Mouse (Mus musculus) fat pad, adult 2 months (tissue): ENCODE results near the gene Mfsd4a.

Source experiments
- DNase-seq: peaks from one replicate; pipeline ENCODE4 v3.0.0-alpha.2; 2011; ENCODE audit warnings: low read depth, low spot score; ENCODE audit errors: extremely low read depth

The Mfsd4a gene

DNA sequence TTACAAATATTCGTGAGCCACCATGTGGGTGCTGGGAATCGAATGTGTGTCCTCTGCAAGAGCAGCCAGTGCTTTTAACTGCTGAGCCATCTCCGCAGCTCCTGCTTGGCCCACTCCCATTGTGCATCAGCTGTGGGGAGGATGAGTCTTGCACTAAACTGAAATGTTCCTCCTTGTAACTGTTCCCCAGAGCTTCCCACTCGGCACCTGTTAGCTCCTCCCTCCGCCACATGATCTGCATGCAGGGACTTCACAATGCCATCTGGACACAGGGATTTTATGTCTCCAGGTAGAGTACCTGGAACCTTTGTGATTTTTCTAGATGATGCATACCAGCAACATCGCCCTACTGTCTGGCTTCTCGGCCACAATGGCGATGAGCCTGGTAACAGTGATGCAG, 1.6 kb upstream of the Mfsd4a start:
- DNase-seq, result no peak

GRCm38 (mm10) chr1:132065475-132066172, 2.2 kb downstream of the Mfsd4a start:
- no peak for DNase-seq

DNA sequence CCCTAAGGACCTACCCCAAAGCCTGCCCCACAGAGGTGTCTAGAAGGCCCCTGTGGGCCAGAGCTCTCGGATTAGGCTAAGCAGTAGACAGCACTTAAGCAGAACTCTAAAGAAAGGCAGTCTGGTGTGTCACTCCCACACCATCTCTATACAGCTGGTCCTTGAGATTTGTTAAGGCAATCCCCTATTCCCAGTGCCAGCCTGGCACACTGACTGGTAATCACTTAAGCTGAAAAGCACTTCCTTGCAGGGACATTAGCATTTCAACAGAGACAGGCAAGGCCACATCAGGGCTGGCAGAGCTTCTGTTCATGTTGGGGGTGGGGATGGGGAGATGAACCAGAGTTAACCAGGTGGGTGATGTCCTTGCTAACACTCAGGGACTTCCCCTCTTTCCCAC, 2.9 kb downstream of the Mfsd4a start:
- peak; percentile 26 for DNase-seq

DNA sequence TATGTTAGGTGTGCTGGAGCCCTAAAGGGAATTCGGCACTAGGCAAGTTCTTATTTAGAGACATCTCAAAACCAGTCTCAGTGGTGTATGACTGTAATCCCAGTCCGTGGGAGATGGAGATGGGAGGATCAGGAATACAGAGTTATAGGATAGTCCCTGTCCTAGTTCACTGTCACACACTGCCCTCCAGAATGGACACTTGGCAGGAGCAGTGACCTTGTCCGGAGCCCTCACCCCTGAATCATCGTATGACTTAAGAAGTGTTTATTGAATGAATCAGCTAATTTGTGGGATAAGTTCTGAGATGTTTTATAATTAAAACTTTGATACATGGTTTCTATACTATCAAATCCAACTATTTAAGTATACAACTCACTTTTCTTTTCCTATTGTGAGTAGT, 4.8 kb downstream of the Mfsd4a start:
- DNase-seq, result no peak

GRCm38 (mm10) chr1:132061750-132062541, 5.9 kb downstream of the Mfsd4a start:
- no peak for DNase-seq

GRCm38 (mm10) chr1:132060036-132060769, 7.7 kb downstream of the Mfsd4a start:
- DNase-seq, result no peak

- no peak for DNase-seq
Measured at GRCm38 (mm10) chr1:132058558-132058957, 9.3 kb downstream of the Mfsd4a start.

DNA sequence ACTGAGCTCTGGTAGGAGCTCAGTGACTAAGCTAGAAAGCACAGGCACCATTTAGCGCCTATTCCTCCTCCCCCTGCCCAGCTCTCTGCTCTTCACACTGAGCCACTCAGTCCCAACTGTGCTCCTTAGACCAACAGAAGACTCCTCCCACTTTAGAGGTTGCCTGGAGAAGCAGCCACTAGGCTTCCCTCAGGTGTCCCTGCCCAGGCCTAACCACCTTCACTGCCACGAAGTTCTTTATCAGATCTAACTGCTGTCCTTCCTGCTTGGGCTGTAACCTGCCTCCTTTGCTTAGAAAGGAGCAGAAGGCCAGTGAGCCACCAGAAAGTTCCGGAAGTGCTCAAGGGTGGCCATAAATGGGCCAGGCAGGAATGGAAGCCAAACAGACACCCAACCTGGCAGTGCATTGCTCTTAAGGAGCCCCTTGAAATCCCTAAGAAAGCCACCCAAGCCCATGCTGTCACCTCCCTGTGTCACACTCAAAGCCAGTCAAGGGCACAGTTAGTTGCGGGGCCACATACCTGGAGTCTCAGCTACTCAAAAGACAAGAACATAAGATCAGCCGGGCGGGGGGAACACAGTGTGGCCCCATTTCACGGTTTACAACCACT, 12.7 kb downstream of the Mfsd4a start:
- no peak for DNase-seq

DNA sequence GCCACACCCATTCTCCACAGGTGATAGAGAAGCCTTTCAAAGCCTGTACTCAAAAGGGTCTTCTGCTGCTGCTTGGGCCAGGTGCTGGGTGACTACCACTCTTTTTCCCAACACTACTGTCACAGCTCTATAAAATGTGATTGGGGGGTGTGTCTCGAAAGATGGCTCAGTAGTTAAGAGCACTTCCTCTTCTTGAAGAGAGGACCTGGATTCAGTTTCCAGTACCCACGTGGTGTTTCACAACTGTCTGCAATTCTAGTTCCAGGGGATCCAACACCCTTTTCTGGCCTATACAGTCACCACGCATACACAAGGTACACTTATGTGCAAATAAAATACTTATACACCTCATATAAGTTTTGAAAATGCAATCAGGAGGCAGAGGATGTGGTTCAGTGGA, 13.5 kb downstream of the Mfsd4a start:
- DNase-seq, result no peak

GRCm38 (mm10) chr1:132051746-132052145, 16.1 kb downstream of the Mfsd4a start:
- DNase-seq, result no peak

DNA sequence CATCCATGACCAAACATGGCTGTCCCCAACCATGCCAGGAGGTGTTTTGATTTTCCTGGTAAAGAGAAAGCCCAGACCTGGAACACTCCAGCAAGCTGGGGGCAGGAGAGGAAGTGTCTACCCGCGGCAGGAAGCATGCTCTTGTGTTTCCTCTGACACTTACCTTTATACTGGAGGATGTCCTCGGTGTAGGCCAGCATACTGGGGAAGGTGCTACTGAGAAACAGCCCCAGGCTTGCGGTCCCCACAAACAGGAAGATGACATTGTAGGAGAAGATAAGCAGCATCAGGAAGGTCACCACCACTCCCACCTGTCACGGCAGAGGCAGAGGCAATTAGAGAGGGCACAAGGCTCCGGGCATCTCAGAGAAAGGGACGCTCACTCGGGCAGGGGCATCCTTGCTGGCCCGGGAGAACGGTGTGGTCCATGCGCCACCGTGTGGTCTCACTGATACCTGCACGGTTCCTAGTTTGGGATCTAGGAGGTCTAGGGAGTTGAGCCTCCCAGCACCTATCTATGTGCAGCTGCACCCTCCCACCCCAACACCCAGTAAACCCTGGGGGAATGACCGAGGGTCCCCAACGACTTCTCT, 21.6 kb downstream of the Mfsd4a start:
- DNase-seq, result no peak

- DNase-seq, result no peak
Measured at GRCm38 (mm10) chr1:132043759-132044158, 24.1 kb downstream of the Mfsd4a start.

- peak; percentile 30 for DNase-seq
Measured at GRCm38 (mm10) chr1:132040201-132040621, 27.7 kb downstream of the Mfsd4a start.

DNA sequence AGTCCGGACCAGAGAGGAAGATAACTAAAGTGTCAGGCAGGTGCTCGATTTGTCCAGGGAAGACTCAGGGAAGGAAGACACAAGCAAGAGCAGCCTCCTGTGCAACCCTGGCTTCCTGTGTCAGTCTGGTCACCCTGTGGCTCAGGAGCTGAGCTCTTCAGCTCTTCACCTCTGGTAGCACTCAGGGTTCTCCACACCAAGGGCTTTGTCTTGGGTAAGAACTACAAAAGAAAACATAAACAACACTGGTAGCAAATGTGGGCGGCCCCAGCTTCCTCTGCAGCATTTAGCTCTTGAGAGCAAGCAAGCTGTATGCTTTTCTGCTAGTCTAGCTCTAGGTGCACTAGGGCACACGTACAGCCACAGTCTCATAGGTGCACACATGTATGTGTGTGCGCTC, 29.1 kb downstream of the Mfsd4a start:
- DNase-seq, result no peak

DNA sequence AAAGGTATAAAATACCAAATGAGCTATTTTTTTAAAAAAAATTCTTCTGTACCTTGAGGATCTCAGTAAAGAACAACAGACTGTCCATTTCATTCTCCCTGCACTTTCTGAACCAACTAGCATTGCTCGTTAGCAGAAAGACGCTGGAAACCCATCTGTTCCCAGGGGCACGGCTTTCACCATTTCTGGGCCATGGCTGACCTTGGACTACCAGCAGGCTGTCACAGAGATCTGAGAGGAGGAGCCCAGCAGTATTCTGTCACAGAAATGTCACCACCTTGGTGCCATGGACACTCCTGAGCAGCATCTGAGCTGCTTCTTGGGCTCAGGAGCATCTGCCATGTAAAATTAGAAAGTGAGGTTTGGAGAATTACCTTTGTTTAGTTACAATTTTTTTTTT, 30.1 kb downstream of the Mfsd4a start:
- DNase-seq, result no peak

- DNase-seq, result no peak
Measured at GRCm38 (mm10) chr1:132032172-132032571, 35.7 kb downstream of the Mfsd4a start.

DNA sequence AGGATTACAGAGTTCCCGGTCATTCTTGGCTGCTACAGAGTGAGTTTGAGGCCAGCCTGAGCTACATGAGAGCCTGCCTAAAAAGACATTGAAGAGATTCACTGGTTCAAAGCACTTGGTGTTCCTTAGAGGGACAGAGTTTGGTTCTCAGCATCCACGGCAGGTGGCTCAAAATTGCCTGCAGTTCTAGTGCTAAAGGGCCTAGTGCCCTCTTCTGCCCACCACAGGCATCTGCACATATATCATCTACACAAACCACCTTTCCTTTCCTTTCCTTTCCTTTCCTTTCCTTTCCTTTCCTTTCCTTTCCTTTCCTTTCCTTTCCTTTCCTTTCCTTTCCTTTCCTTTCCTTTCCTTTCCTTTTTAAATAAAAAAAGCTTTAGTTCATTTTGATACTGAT, 37.3 kb downstream of the Mfsd4a start:
- DNase-seq, result no peak

DNA sequence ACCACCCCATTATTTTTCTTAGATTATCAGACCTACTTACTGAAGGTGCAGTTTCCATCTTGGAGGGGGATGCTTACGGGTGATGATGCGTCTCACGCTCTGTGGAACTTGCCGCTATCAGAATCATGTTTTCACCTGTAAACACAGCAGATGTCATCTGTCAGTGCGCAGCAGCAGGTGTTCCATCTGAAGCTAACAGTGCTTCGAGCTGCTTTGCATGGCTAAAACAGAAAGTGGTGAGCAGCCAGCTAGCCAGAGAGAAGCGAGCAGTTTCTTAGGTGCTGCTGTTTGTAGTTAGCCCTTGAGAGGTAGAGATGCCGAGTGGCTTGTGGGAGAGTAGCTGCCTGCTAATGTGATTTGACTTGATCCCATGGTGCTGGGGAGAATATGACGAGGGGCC, 39.4 kb downstream of the Mfsd4a start:
- no peak for DNase-seq

- DNase-seq, result no peak
Measured at GRCm38 (mm10) chr1:132027978-132028377, 39.9 kb downstream of the Mfsd4a start.

DNA sequence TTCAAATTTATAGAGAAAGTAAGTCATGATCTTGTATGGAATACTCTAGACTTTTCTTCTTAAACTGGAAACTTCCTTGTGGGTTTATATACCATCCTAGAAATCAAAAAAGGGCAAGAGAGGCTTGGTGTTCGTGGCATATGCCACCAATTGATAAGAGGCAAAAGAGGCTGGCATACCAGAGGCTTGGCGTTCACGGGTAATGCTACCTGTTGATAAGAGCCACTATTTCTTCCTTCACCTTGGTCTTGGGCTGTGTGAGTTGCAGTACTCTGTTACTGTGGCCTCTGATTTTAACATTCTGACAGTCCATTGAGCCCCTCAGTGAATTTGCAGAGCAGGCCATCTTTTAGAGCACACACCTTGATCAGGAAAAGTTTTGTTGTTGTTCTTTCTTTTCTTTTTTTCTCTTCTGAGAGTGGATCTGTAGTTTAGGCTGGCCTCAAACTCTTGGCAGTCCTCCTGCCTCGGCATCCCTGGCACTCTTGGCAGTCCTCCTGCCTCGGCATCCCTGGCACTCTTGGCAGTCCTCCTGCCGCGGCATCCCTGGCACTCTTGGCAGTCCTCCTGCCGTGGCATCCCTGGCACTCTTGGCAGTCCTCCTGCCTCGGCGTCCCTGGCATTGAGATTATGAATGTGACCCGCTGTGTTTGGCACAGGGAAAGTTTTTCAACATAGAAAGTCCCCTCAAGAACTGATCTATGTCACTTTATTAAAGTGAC, 40.8 kb downstream of the Mfsd4a start:
- no peak for DNase-seq
